Mouse (Mus musculus) ES-Bruce4 (cell line): Measurements from ENCODE around the gene Cog4. TPM values are rescaled to one million over a fixed set of nuclear protein-coding genes. Genes with fewer than 3 reads are reported as not detected.

Experiments
- H3K27ac ChIP-seq: 2 replicates; pipeline ENCODE4 v1.5.1; 2012; ENCODE audit warnings: low read length, inconsistent platforms; ENCODE audit not compliant: insufficient read depth
- H3K27me3 ChIP-seq: 2 replicates; pipeline ENCODE4 v1.6.1; 2012; ENCODE audit warnings: mild to moderate bottlenecking, low read length, inconsistent platforms; ENCODE audit not compliant: control insufficient read depth, poor library complexity, insufficient read depth, severe bottlenecking
- H3K36me3 ChIP-seq: 2 replicates; pipeline ENCODE4 v1.6.1; 2012; ENCODE audit warnings: inconsistent platforms, mild to moderate bottlenecking, low read length, moderate library complexity; ENCODE audit not compliant: control insufficient read depth, poor library complexity, insufficient read depth, severe bottlenecking
- H3K4me1 ChIP-seq: one replicate; pipeline ENCODE4 v1.8.1; 2011; ENCODE audit warnings: low read length; ENCODE audit not compliant: control insufficient read depth, insufficient read depth
- H3K4me3 ChIP-seq: 2 replicates; pipeline ENCODE4 v1.5.1; 2011; ENCODE audit warnings: low read depth, mild to moderate bottlenecking, low read length
- H3K9ac ChIP-seq: 2 replicates; pipeline ENCODE4 v1.6.1; 2012; ENCODE audit warnings: low read depth, mild to moderate bottlenecking, inconsistent platforms; ENCODE audit not compliant: poor library complexity, severe bottlenecking
- H3K9me3 ChIP-seq: replicated peaks from 2 replicates; pipeline ENCODE4 v1.6.1; 2012; ENCODE audit warnings: mild to moderate bottlenecking, low read length, inconsistent platforms; ENCODE audit not compliant: control insufficient read depth, poor library complexity, insufficient read depth, severe bottlenecking
- CTCF ChIP-seq: IDR thresholded peaks from one replicate; pipeline ENCODE4 v1.8.1; 2011; ENCODE audit warnings: low read depth, low read length
- EP300 ChIP-seq: IDR thresholded peaks from 2 replicates; pipeline ENCODE4 v1.6.1; 2011; ENCODE audit warnings: low read depth, low read length; ENCODE audit not compliant: insufficient read depth
- POLR2A ChIP-seq: IDR thresholded peaks from one replicate; pipeline ENCODE4 v1.8.1; 2011; ENCODE audit warnings: low read length; ENCODE audit not compliant: insufficient read depth
- polyA plus RNA-seq: library from polyadenylated mRNA; stranded (reverse); fragments of >200 nt; gene quantifications from 2 replicates; pipeline ENCODE4 v1.2.4, GENCODE M21; 2011; ENCODE audit warnings: low read depth; ENCODE audit not compliant: missing spikeins, insufficient read depth, insufficient read length

Gene Cog4
- polyA plus RNA-seq, 1 experiment, result 50.7 TPM

GRCm38 (mm10) chr8:110806146-110806545 lies 40.3 kb upstream of the Cog4 start:
- H3K4me3 ChIP-seq, result no peak overlapping the region
- H3K9me3 ChIP-seq, result no peaks in the 10 kb centered on the region
- no peak overlapping the region for H3K9ac ChIP-seq
- H3K36me3 ChIP-seq, result peaks cover 21% of the 10 kb centered on the region
- H3K27me3 ChIP-seq, result no peaks in the 10 kb centered on the region
- H3K4me1 ChIP-seq, result no peaks in the 10 kb centered on the region
- TF ChIP-seq POLR2A (no peak), EP300 (no peak), CTCF (no peak)
- no peak overlapping the region for H3K27ac ChIP-seq

- TF ChIP-seq POLR2A (no peak), EP300 (no peak), CTCF (no peak)
- H3K9me3 ChIP-seq, result no peaks in the 10 kb centered on the region
- peaks cover 47% of the 10 kb centered on the region for H3K36me3 ChIP-seq
- peak overlapping the region; percentile 34 for H3K27ac ChIP-seq
- no peaks in the 10 kb centered on the region for H3K4me1 ChIP-seq
- no peaks in the 10 kb centered on the region for H3K27me3 ChIP-seq
- no peak overlapping the region for H3K4me3 ChIP-seq
- H3K9ac ChIP-seq, result no peak overlapping the region
Observed at GRCm38 (mm10) chr8:110808495-110809472, 37.6 kb upstream of the Cog4 start.

GRCm38 (mm10) chr8:110809831-110810230 lies 36.6 kb upstream of the Cog4 start:
- H3K27me3 ChIP-seq, result no peaks in the 10 kb centered on the region
- H3K4me3 ChIP-seq, result no peak overlapping the region
- H3K4me1 ChIP-seq, result no peaks in the 10 kb centered on the region
- H3K9ac ChIP-seq, result no peak overlapping the region
- H3K27ac ChIP-seq, result no peak overlapping the region
- H3K9me3 ChIP-seq, result no peaks in the 10 kb centered on the region
- H3K36me3 ChIP-seq, result peaks cover 57% of the 10 kb centered on the region
- TF ChIP-seq POLR2A (no peak), CTCF (no peak), EP300 (no peak)

- TF ChIP-seq EP300, result no peak
- TF ChIP-seq POLR2A, result no peak
- no peak for TF ChIP-seq CTCF
- Histone ChIP-seq H3K9ac (no peak overlapping the region), H3K36me3 (peaks cover 65% of the 10 kb centered on the region), H3K4me3 (no peak overlapping the region), H3K4me1 (no peaks in the 10 kb centered on the region), H3K27ac (no peak overlapping the region), H3K27me3 (no peaks in the 10 kb centered on the region), H3K9me3 (no peaks in the 10 kb centered on the region)
Observed at GRCm38 (mm10) chr8:110810481-110811065, 35.8 kb upstream of the Cog4 start.

- Histone ChIP-seq H3K4me1 (no peaks in the 10 kb centered on the region), H3K9ac (no peak overlapping the region), H3K36me3 (peaks cover 70% of the 10 kb centered on the region), H3K27ac (no peak overlapping the region), H3K27me3 (no peaks in the 10 kb centered on the region), H3K9me3 (no peaks in the 10 kb centered on the region), H3K4me3 (no peak overlapping the region)
- no peak for TF ChIP-seq EP300
- TF ChIP-seq POLR2A, result no peak
- TF ChIP-seq CTCF, result no peak
Observed at GRCm38 (mm10) chr8:110811116-110811515, 35.3 kb upstream of the Cog4 start.

- no peaks in the 10 kb centered on the region for H3K4me1 ChIP-seq
- peaks cover 77% of the 10 kb centered on the region for H3K36me3 ChIP-seq
- H3K4me3 ChIP-seq, result no peak overlapping the region
- H3K27me3 ChIP-seq, result no peaks in the 10 kb centered on the region
- no peak overlapping the region for H3K9ac ChIP-seq
- no peak for TF ChIP-seq POLR2A
- no peak for TF ChIP-seq CTCF
- no peak for TF ChIP-seq EP300
- no peak overlapping the region for H3K27ac ChIP-seq
- H3K9me3 ChIP-seq, result no peaks in the 10 kb centered on the region
Observed at GRCm38 (mm10) chr8:110811793-110812192, 34.6 kb upstream of the Cog4 start.
